Mouse (Mus musculus) heart, postnatal 14 days (tissue): ENCODE results near the gene Psmd14. TPM values are rescaled to one million over a fixed set of nuclear protein-coding genes. Genes with fewer than 3 reads are reported as not detected.
A peak's percentile ranks its signal among the peaks of the same experiment; 100 is the strongest.

Experiments
- DNase-seq, 2 experiments: peaks; one replicate each; pipeline ENCODE4 v3.0.0; 2021 to 2022
- intact Hi-C: fragments of 180-260 bp; cut with DNase I; formaldehyde crosslinking; loops from one replicate; pipeline ENCODE4 v1.15.1; 2025
- total RNA-seq, 2 experiments: library from RNA; stranded (reverse); gene quantifications; 2 replicates each; pipeline ENCODE4 v1.2.3; 2021

Gene Psmd14
- total RNA-seq, 2 experiments from 2014 or later = 61.0 to 63.8 TPM

DNA sequence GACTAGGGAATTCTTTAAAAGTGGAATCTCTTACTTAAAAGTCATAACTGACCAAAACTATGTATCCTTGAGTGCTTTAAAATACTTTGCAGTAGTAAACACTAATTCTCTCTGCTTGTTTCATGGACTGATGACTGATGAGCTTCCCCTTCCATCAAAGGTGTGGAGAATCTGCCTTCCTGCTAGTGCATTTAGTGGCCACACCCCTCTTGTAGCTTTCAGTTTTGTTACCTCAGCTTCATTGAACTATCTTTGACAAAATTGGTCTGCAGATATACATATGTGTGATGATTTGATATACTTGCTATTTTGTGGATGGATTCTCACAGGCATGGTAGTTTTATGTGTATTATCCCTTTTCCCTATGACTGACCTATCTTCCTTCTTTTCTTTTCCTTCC lies 43.5 kb downstream of the Psmd14 start:
- no peak for DNase-seq
- intact Hi-C loops = no loop called here

DNA sequence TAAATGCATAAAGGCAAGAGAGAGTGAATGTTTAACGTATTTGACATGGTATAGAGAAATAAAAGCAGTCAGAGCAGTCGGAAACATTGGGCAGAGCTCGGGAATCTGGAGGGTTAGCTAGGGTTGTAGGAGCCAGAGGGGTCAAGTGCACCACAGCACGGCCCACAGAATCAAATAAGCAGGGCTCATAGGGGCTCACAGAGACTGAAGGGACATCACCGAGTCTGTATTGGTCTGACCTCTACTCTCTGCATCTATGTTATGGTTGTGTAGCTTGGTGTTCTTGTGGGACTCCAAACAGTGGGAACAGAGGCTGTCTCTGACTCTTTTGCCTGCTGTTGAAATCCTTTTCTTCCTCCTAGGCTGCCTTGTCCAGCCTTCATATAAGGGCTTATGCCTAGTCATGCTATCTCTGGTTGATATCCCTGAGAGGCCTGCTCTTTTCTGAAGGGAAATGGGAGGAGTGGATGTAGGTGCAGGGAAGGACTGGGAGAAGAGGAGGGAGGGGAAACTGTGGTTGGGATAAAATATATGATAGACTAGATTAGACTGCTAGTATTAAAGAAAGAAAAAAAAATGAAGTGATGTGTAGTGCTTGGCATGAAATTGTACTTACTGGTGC lies 47.9 kb downstream of the Psmd14 start:
- intact Hi-C loops = no loop called here
- no peak for DNase-seq

DNA sequence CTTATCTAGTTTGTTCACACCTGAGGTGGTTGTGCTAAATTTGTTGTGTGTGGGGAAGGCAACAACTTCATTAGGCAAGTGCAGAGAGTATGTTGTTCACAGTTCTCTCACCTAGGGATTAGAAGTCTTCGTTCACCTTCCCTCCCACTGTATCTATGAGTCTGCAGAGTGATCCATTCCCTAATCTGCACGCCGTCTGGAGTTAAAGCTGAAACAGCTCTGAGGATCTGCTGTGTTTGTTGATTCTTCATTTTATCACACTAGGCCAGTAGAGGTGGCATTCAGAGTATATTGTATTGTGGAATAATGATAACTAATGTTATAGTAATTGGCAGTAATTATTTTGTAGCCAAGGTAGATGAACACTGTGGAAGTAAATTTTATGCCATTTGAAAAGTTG lies 48.5 kb downstream of the Psmd14 start:
- no peak for DNase-seq
- intact Hi-C loops = no loop called here

DNA sequence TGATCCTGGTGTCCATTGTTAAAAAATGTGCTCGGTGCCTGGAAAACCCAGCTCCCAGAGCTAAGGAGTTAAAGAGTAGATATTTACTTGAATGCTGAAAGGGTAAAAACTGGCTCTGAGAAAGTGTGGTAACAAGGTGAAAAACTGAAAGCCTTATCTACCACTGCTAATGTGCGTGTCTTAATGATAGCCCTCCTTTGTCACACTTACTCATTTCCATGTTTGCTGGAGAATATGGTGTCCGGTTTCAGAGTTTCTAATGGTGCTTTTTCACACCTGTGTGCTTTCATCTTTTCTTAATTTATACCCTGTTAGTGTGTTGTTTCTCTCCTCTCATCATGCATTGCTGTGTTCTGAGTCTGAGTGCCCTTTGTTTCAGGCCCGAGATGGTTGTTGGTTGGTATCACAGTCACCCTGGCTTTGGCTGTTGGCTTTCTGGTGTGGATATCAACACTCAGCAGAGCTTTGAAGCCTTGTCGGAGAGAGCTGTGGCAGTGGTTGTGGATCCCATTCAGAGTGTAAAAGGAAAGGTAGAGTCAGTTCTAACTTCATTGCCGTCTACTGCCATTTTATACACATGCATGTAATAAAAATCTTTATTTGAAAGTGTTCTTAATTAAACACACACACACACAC lies 53.1 kb downstream of the Psmd14 start:
- intact Hi-C loops = no loop called here
- DNase-seq = no peak

DNA sequence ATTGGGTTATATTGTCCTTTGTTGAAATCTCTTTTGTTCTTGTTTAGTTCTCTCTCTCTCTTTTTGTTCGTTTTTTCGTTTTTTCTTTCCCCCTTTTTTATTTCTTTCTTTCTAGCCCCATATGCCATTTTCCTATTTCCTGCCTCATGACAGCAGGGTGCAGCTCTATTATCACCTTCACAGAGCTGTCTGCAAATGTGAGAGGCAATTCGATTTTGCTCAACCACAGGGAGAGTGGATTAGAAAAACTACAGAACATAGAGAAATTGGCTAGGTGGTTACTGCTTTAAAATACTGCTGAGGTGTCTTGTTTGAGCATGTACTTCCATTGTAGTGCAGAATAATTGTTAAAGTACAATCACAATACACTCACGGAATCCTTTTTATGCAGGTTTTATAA lies 54.0 kb downstream of the Psmd14 start:
- DNase-seq = no peak
- intact Hi-C loops = no loop called here

DNA sequence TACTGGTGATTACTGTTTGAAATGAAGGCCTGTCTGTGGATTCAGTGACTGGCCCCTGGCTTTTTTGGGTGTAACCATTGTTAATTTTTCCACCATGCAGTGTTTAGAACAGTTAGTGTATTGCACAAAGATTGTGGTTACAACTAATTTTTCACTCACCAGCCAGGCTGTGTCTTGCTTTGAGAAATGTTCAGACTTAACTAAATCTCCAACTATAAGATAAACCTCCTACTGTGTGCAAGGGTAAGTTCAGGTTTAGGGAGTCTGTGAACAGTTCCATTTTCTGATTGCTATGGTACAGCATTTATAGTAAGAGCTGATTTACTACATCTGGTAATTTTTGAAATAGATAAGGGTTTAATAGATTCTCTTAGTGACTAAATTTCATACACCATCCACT lies 69.3 kb downstream of the Psmd14 start:
- no peak for DNase-seq
- intact Hi-C loops = no loop called here

DNA sequence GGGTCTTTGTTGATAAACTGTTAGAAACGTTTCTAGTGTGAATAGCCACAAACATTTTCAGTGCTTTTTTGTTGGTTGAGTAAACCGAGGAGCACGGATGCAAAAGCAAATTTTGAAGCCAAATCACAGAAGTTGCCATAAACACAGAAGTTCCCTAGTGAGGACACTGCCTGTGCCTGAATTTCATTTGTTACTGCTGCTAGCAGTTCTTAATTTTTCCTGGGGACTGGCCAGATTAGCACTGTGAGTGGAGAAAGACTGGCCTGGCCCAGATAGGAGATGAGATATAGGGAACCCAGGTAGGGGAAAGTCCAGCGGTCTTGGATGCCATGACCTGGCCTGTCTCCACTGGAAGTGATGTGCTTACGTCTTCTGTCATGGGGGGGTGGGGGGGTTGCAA lies 83.5 kb downstream of the Psmd14 start:
- intact Hi-C loops = no loop called here
- DNase-seq = no peak

DNA sequence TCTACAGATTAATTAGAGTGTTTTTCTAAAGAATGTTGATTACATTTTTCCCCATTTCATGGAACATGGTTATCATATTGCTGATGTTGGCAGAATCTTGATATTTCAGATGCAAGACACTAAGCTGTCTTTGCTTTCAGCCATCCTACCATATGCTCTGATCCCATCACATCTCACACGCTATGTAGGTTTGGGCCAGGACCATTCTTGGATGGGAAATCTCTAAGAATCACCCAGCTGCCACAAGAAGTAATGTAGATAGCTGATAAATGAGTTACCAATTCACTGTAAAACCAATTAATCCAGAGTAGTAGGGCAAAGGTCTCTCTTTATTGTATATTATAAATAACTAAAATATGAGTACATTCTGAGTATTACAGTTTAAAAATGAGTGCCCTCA lies 86.6 kb downstream of the Psmd14 start:
- intact Hi-C loops = no loop called here
- DNase-seq = no peak

DNA sequence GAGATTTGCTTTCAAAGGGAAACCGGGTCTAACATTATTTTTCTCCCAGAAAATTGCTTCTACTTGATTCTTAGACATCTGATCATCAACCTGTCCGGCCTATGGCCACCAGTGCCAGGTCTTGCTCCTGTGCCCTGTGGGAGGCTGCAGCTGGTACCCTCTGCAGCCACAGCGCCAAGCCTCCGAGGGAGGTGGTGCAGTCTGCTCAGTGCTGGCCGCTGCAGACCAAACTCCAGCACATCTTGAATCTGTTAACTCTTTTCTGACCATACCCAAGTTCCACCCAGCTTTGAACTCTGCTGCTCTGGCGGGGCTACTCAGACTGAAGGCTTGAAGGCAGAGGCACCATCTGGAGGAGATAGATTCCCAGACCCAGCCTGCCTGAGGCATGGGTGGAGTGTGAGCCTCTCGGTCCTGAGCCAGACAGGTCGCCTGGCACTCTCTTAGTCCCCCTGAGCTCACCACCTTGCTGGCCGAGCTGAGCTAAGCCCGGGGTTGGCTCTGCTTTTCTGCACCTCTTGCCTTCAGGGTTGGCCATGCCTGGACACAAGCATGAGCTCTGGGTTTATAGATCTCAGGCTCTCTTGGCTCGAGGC lies 91.3 kb downstream of the Psmd14 start, which contains the start of gene Tbr1:
Gene Tbr1 (plus strand): TSS at position 275 of the 596 bp plus-strand sequence.
- intact Hi-C loops = loop anchor here (5.0 kb wide), 1 partner anchor 145 kb away; no protein-coding TSS in a partner anchor

DNA sequence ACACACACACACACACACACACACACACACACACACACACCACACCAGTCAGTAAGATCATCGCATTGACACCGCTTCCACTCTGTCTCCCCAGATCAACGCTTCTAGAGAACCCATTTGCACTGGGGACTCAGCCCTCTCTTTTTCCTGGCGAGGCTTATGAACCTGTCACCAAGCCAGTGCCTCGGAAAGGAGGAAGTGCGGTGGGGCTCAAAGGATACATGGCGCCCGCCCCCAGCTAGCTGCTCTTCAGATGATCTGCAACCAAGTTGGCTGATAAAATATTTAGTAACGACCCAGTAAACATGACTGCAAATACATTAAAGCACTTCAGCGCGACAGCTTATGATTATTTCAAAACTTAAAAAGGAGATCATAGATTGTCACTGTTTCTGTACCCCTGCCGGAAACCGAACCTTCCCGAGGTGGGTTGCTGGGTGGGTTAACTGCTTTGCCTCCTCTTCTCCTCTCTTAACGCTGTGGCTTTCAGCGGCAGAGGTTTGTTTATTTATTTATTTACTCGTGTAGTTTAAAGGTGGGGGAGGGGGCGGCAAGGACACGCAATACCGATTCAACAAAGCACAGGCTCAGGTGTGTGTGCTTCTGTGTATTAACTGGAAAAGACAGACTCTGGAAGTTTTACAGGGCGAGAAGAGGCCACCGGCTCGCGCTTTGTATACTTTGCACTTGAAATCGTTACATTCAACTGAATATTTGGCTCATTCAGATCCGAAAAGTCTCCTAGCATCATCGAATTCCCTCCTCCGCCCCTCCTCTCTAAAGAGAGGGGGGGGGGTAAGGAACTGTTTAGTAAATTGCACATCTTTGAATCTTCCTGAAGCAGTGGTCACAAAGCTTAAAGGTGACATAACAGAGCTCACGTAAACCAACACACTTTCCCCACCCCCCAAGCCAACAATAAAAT lies 92.2 kb downstream of the Psmd14 start:
- peak in 1 of 2 experiments; percentile 14 for DNase-seq
- intact Hi-C loops = loop anchor here (5.0 kb wide), 1 partner anchor 146 kb away; no protein-coding TSS in a partner anchor

More for the DNA sequence above, 91.3 kb downstream of the Psmd14 start, which contains the start of gene Tbr1:
- no peak for DNase-seq

DNA sequence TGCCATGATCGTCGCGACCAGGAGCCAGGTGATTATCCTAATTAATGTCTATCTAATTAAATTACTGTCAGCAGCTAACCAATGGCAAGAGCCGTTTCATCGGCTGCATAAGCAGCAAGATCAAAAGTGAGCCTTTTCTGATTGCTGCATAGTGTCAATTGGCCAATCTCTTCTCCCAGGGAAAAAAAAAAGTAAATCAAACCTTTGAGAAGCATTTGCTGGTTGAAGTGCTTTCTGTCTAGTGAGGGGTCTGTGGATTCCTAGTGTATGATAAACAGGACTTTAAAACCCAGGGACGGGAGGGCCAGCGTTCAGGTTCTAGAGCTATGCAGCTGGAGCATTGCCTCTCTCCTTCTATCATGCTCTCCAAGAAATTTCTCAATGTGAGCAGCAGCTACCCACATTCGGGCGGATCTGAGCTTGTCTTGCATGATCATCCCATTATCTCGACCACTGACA lies 92.9 kb downstream of the Psmd14 start:
- intact Hi-C loops = loop anchor here (5.0 kb wide), 1 partner anchor 147 kb away; no protein-coding TSS in a partner anchor
- DNase-seq = no peak

DNA sequence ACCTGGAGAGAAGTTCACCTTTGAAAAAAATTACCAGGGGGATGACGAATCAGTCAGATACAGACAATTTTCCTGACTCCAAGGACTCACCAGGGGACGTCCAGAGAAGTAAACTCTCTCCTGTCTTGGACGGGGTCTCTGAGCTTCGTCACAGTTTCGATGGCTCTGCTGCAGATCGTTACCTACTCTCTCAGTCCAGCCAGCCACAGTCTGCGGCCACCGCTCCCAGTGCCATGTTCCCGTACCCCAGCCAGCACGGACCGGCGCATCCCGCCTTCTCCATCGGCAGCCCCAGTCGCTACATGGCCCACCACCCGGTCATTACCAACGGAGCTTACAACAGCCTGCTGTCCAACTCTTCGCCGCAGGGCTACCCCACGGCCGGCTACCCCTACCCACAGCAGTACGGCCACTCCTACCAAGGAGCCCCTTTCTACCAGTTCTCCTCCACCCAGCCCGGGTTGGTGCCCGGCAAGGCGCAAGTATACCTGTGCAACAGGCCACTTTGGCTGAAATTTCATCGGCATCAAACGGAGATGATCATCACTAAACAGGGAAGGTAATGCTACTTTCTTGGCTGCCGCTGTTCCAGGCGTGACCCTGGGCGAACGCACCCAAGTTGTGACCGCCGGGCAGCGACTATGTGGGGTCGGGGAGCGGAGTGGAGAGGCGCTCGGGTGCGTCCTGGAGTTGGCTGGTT lies 93.5 kb downstream of the Psmd14 start:
- DNase-seq = peak in 1 of 2 experiments; percentile 12
- intact Hi-C loops = loop anchor here (5.0 kb wide), 1 partner anchor 148 kb away; no protein-coding TSS in a partner anchor

DNA sequence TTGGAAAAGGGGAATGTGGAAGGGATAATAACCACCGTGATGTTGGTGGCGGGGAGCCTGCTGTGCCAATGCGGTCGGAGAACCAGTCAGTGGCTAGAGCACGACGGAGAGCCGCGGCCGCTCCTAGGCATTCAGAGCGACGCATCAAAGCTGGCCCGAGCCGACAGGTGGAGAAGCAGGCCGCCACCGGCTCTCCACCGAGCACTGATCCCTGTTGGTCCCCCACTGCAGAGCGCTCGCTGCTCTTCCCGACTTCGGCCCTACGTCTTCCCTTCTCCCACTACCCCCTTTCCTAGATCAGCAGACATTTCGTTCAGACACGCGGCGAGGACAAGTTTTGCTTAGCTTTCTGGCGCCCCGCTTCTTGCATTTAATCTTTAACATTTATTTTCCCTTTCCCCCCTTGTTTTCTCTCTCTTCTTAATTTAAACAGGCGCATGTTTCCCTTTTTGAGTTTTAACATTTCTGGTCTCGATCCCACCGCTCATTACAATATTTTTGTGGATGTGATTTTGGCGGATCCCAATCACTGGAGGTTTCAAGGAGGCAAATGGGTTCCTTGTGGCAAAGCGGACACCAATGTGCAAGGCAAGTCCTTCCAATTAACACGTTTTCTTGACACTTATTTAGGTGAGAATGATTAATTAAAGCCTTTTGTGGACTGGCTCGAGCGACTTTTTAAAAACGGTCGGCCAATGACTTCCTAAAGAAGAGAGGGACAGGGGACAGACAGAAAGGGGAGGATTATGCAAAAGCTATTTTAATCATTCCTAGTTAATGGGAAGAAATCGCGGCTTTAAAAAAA lies 94.2 kb downstream of the Psmd14 start:
- intact Hi-C loops = no loop called here
- peak in 1 of 2 experiments; percentile 16 for DNase-seq

DNA sequence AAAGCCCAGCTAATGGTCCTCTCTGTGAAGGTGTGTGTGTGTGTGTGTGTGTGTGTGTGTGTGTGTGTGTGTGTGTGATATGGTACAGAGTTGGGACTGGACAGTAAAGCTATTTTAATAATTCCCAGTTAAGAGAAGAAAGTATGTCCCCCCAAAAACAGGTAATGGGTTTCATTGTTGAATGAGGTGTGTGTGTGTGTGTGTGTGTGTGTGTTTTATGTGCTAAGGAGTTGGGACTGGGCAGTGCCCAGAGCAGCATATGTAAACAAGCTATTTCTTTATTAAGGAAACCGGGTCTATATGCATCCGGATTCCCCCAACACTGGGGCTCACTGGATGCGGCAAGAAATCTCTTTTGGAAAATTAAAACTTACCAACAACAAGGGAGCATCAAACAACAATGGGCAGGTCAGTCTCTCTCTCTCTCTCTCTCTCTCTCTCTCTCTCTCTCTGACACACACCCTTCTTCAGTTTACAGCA lies 94.9 kb downstream of the Psmd14 start:
- intact Hi-C loops = no loop called here
- no peak for DNase-seq

DNA sequence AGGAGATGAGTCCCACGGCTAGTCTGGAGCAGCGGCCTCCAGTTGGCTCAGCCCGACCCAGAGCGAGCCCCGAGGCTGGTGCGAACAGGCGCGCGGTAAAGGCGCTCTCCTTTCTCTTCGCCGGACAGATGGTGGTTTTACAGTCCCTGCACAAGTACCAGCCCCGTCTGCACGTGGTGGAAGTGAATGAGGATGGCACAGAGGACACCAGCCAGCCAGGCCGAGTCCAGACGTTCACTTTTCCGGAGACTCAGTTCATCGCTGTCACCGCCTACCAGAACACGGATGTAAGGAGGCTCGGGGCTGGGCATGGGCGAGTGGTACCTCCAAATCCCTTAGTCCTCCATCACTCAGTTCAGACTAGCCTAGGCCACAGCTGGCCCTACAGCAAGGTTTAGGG lies 95.7 kb downstream of the Psmd14 start:
- DNase-seq = peak in 1 of 2 experiments; percentile 13
- intact Hi-C loops = no loop called here

DNA sequence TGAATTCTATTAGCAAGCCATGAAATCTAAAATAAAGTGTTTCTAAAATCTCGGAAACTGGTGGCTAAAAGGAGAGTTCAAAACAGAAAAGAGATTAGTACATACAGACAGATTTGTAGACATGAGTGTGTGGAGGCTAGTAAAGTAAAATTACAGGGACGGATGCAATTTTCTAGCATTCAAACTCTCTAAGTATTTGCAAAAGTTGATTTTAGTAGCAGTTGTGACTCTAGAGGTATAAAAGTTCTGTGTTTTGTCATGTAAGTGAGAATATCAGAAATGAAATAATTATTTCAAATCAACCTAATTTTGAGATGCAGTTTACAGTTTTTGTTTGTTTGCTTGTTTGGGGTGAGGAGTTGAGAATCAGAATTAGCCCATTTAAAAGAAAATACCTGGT lies 96.3 kb downstream of the Psmd14 start:
- no peak for DNase-seq
- intact Hi-C loops = no loop called here

DNA sequence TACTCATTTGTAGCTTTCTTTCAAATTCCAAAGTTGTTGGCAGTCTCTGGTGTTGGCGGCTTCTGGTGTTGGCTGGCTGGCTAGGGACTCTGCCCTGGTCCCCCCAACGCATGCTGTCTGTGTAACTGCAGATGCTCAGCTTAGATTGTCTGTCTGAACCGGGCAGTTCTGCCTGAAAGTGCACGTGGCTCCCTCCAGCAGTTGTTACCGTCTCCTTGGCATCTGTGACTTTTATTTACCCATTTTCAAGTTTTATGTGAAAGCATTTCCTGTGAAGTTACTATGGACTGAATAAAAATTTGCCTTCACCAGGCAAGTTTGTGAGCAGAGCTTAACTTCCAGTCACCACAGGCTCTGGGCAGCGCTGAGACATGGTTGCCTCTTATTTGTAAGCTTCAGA lies 97.3 kb downstream of the Psmd14 start:
- no peak for DNase-seq
- intact Hi-C loops = no loop called here

DNA sequence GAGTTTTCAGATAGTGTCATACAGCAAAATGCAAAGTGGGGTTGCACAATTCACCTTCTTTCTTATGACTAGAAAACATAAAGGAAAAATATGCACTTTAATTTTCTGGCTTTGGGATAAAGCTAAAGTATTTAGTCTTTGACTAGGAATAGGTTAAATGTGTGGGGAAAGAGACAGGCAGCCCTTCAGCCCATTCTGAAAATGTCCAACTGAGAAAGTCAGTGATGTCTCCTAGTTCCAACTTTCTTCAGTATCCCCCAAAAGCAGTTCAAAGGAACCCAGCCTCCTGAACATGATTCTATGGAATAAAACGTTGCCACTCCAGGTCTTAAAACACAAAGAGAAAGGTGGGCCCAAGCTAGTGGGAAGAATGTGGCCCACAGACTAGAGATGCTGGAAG lies 97.9 kb downstream of the Psmd14 start:
- intact Hi-C loops = no loop called here
- no peak for DNase-seq

DNA sequence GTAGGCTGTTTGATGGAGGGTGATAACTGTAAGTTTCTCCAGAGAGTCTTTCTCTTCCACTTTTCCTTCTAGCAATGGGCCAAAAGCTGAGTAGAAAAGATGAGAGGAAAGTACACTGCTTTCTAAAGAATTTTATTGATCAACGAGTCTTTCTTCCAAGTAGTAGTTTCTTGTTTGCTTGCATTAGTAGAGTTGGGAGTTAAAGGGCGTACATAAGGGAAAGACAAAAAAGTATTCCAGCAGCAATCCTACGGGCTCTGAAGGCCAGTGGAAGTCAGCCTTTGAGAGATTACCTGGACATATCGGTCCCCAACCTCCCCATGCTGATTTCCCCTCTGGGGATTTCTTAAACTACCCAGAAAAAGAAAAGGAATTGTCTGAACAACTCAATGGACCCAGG lies 99.3 kb downstream of the Psmd14 start:
- intact Hi-C loops = no loop called here
- DNase-seq = no peak
